Mouse (Mus musculus) C2C12 (cell line): ENCODE measurements around the gene Atp11a. TPM values are rescaled to one million over a fixed set of nuclear protein-coding genes. Genes with fewer than 3 reads are reported as not detected.

ENCODE experiments used
- H3K27me3 ChIP-seq: one replicate; pipeline ENCODE4 v1.6.1; 2011; ENCODE audit not compliant: control insufficient read depth, insufficient read depth, insufficient read length
- H3K36me3 ChIP-seq: one replicate; pipeline ENCODE4 v1.6.1; 2011; ENCODE audit not compliant: control insufficient read depth, insufficient read depth
- H3K4me3 ChIP-seq: one replicate; pipeline ENCODE4 v1.5.1; 2011; ENCODE audit warnings: mild to moderate bottlenecking, control low read depth; ENCODE audit not compliant: poor library complexity, insufficient read depth, severe bottlenecking
- H3K79me2 ChIP-seq: one replicate; pipeline ENCODE4 v1.6.1; 2011; ENCODE audit not compliant: control insufficient read depth, insufficient read depth
- H3K79me3 ChIP-seq: one replicate; pipeline ENCODE4 v1.6.1; 2011; ENCODE audit warnings: low read depth, control low read depth
- H3ac ChIP-seq: one replicate; pipeline ENCODE3; 2011; ENCODE audit warnings: low read depth; ENCODE audit not compliant: control insufficient read depth, insufficient read length
- CEBPB ChIP-seq: IDR thresholded peaks from one replicate; pipeline ENCODE4 v1.6.1; 2011; ENCODE audit warnings: low read depth, mild to moderate bottlenecking, control low read depth, moderate library complexity
- CTCF ChIP-seq: IDR thresholded peaks from one replicate; pipeline ENCODE4 v1.5.1; 2011; ENCODE audit not compliant: control insufficient read depth, insufficient read depth, insufficient read length
- FOSL1 ChIP-seq: IDR thresholded peaks from one replicate; pipeline ENCODE4 v1.8.0; 2011; ENCODE audit warnings: mild to moderate bottlenecking, low read length; ENCODE audit not compliant: poor library complexity, insufficient read depth, severe bottlenecking
- MAX ChIP-seq: IDR thresholded peaks from one replicate; pipeline ENCODE4 v1.6.1; 2011; ENCODE audit warnings: mild to moderate bottlenecking, control low read depth
- MYOD1 ChIP-seq: IDR thresholded peaks from one replicate; pipeline ENCODE4 v1.6.1; 2011; ENCODE audit warnings: low read depth; ENCODE audit not compliant: control insufficient read depth, insufficient read length
- MYOG ChIP-seq: IDR thresholded peaks from one replicate; pipeline ENCODE4 v1.6.1; 2011; ENCODE audit not compliant: control insufficient read depth, insufficient read length; ENCODE audit errors: extremely low read depth
- USF1 ChIP-seq: IDR thresholded peaks from one replicate; pipeline ENCODE4 v1.6.1; 2011; ENCODE audit warnings: low read depth, mild to moderate bottlenecking, control low read depth, moderate library complexity
- polyA plus RNA-seq: library from polyadenylated mRNA; unstranded; fragments of >200 nt; fragmentation: generic; extraction: Trizol; gene quantifications from one replicate; pipeline ENCODE4 v1.2.1, GENCODE M21; 2012; ENCODE audit warnings: missing spikeins

Gene Atp11a
- polyA plus RNA-seq, 1 experiment, result 16.6 TPM

DNA sequence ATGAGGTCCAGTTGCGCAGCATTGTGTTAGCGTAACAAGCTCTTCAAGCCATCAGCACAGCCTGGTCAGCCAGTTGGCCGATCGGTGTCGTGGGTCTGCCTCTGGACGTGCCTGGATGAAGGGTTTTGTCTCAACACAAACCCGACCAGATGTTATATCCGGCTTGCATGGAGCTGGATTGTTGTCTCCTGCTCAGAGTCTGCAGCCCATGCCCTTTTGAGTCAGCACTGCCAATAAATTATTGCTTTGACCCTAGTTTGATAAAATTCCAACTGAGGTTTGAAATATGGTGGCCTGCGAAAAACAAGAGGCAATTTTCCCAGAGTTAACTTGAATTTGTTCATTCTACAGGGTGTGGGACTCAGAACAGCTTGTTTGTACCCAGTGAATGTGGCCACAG lies 31.9 kb downstream of the Atp11a start:
- Histone ChIP-seq H3K79me2 (no peaks in the 10 kb centered on the region), H3K4me3 (no peak overlapping the region), H3K79me3 (no peaks in the 10 kb centered on the region), H3K27me3 (no peaks in the 10 kb centered on the region), H3K36me3 (no peaks in the 10 kb centered on the region), H3ac (no peak overlapping the region)
- TF ChIP-seq MYOG (no peak), CEBPB (no peak), CTCF (no peak), USF1 (no peak), MYOD1 (no peak), FOSL1 (no peak), MAX (no peak)

DNA sequence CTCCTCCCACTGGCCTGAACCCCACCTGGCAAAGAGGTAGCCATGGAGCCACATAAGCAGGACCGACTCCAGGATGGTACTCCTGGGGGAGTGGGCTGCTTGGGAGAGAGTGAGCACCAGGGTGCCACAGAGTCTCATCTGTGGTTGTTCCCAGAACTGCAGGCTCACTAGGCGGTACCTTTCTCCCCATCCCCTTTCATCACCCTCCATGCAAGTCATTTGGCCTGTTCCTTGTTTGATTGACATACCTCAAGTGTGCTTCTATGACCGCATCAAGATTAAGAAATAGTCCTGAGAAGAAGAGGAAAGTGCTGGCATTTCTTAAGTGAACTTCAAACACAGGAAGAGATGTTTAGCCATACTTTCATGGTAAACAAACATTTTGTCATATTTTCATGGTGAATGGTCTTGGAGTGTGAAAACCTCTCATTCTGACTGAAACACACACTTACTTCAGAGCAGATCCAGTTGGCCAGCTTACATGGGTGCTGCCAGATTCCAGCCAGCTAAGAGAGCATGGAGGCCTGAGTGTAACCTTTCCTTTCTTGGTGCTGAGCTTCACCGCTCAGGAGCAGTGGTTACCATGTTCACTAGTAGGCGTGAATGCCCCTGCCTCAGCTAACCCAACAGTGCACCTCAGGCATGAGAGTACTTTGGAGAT lies 38.3 kb downstream of the Atp11a start:
- Histone ChIP-seq H3K79me3 (no peaks in the 10 kb centered on the region), H3K27me3 (no peaks in the 10 kb centered on the region), H3ac (no peak overlapping the region), H3K4me3 (no peak overlapping the region), H3K36me3 (no peaks in the 10 kb centered on the region), H3K79me2 (no peaks in the 10 kb centered on the region)
- TF ChIP-seq CEBPB (no peak), MYOG (no peak), USF1 (no peak), CTCF (no peak), MAX (no peak), MYOD1 (no peak), FOSL1 (no peak)

GRCm38 (mm10) chr8:12799099-12799498 lies 42.3 kb downstream of the Atp11a start:
- H3ac ChIP-seq, result no peak overlapping the region
- H3K4me3 ChIP-seq, result no peak overlapping the region
- no peaks in the 10 kb centered on the region for H3K36me3 ChIP-seq
- TF ChIP-seq CTCF (no peak), USF1 (no peak), FOSL1 (no peak), MYOG (no peak), MYOD1 (no peak), MAX (no peak), CEBPB (no peak)
- no peaks in the 10 kb centered on the region for H3K79me3 ChIP-seq
- no peaks in the 10 kb centered on the region for H3K79me2 ChIP-seq
- no peaks in the 10 kb centered on the region for H3K27me3 ChIP-seq

DNA sequence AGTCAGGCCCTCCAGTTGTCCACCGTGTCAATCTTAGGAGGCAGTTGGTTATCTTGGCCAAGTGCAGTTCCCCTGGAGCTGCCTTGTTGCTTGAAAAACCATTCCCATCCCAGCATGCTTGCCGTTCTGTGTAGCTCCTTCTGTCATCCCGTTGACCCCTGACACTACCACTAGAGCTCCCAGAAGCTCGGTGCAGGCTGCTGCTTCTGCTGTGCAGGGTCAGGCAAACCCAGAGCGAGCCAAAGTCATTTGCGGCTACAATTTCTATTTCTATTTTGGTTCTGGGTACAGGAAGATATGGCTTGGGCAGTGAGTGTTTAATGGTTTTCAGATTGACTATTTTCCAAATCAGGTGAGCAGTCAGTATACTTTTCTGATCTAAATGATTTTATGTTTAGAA lies 43.0 kb downstream of the Atp11a start:
- TF ChIP-seq MAX (no peak), FOSL1 (no peak), CTCF (no peak), CEBPB (no peak), USF1 (no peak), MYOG (no peak)
- H3ac ChIP-seq, result no peak overlapping the region
- no peaks in the 10 kb centered on the region for H3K79me2 ChIP-seq
- no peaks in the 10 kb centered on the region for H3K79me3 ChIP-seq
- no peaks in the 10 kb centered on the region for H3K36me3 ChIP-seq
- H3K27me3 ChIP-seq, result no peaks in the 10 kb centered on the region
- no peak overlapping the region for H3K4me3 ChIP-seq

- Histone ChIP-seq H3ac (no peak overlapping the region), H3K27me3 (no peaks in the 10 kb centered on the region), H3K79me2 (no peaks in the 10 kb centered on the region), H3K79me3 (no peaks in the 10 kb centered on the region), H3K4me3 (no peak overlapping the region), H3K36me3 (no peaks in the 10 kb centered on the region)
- no peak for TF ChIP-seq FOSL1
- no peak for TF ChIP-seq USF1
- TF ChIP-seq MYOD1, result no peak
- no peak for TF ChIP-seq CEBPB
- TF ChIP-seq MAX, result no peak
- no peak for TF ChIP-seq MYOG
- no peak for TF ChIP-seq CTCF
Measured at GRCm38 (mm10) chr8:12800246-12800645, 43.4 kb downstream of the Atp11a start.

DNA sequence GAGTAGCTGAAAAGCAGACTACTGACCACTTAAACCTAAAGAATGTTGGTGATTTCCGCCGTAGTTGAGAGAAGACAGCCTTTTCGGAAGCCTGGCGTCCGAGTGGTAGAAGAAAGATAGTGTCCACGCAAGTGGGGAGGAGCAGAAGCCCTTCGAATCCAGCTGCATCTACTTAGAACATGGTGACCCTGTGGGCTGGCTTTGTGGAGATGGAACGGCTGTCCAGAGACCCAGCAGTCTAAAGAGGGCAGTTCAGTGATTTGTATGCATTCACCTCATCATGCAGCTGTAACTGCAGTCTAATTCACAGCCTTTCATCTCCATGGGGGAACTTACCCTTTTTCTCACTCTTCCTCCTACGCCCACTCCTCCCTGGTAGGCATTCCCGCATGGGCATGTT lies 44.8 kb downstream of the Atp11a start:
- no peaks in the 10 kb centered on the region for H3K79me3 ChIP-seq
- TF ChIP-seq CTCF (no peak), CEBPB (no peak), MYOG (no peak), MAX (no peak), USF1 (no peak), FOSL1 (no peak), MYOD1 (no peak)
- H3K36me3 ChIP-seq, result no peaks in the 10 kb centered on the region
- H3K79me2 ChIP-seq, result no peaks in the 10 kb centered on the region
- H3K27me3 ChIP-seq, result no peaks in the 10 kb centered on the region
- H3K4me3 ChIP-seq, result no peak overlapping the region
- H3ac ChIP-seq, result no peak overlapping the region
